Mouse (Mus musculus) kidney, adult 2 months (tissue): ENCODE measurements around the gene Nsrp1. TPM values are rescaled to one million over a fixed set of nuclear protein-coding genes. Genes with fewer than 3 reads are reported as not detected.
"Not testable (repeated sequence)": the region's sequence is repeated elsewhere in the genome, so short reads cannot be mapped to it uniquely, and the experiment has no call there.

Experiments used
- DNase-seq: peaks from one replicate; pipeline ENCODE4 v3.0.0; 2021
- H3K27ac ChIP-seq: fragments of 200-500 bp; 2 replicates; pipeline ENCODE4 v1.5.1; 2012; ENCODE audit warnings: low read depth, low read length, control low read depth, inconsistent platforms; ENCODE audit not compliant: insufficient read depth
- H3K27me3 ChIP-seq: fragments of 200-500 bp; replicated peaks from 2 replicates; pipeline ENCODE4 v1.6.1; 2012; ENCODE audit warnings: mild to moderate bottlenecking, moderate library complexity, low read length, inconsistent platforms; ENCODE audit not compliant: control insufficient read depth, insufficient read depth
- H3K36me3 ChIP-seq: fragments of 200-500 bp; 2 replicates; pipeline ENCODE4 v1.6.1; 2012; ENCODE audit warnings: mild to moderate bottlenecking, moderate library complexity, low read length, inconsistent platforms; ENCODE audit not compliant: control insufficient read depth, insufficient read depth
- H3K4me1 ChIP-seq: fragments of 200-500 bp; 2 replicates; pipeline ENCODE4 v1.6.1; 2011; ENCODE audit warnings: low read length; ENCODE audit not compliant: control insufficient read depth, insufficient read depth
- H3K4me3 ChIP-seq: fragments of 200-500 bp; 2 replicates; pipeline ENCODE4 v1.5.1; 2011; ENCODE audit warnings: mild to moderate bottlenecking, low read depth, low read length, control low read depth; ENCODE audit not compliant: insufficient read depth
- CTCF ChIP-seq: fragments of 200-500 bp; conservative IDR thresholded peaks from 2 replicates; pipeline ENCODE4 v1.5.1; 2011; ENCODE audit warnings: low read depth, mild to moderate bottlenecking, control low read depth, low read length, moderate library complexity, mixed read lengths; ENCODE audit not compliant: insufficient read depth, insufficient read length
- POLR2A ChIP-seq: fragments of 200-500 bp; IDR thresholded peaks from one replicate; pipeline ENCODE4 v1.6.1; 2011; ENCODE audit warnings: low read depth, low read length, control low read depth
- WGBS: fragments of 180-500 bp; shearing (Covaris S2); methylation state at CpG from one replicate; pipeline ENCODE4 v1.1.7; 2018; 5-methylcytosine and 5-hydroxymethylcytosine counted together
- polyA plus RNA-seq: library from polyadenylated mRNA; depleted of rRNA; stranded (reverse); fragments of >200 nt; gene quantifications from 2 replicates; pipeline ENCODE4 v1.2.3, GENCODE M21; 2012

Nsrp1 gene
- polyA plus RNA-seq, 1 experiment = 1.8 TPM

DNA sequence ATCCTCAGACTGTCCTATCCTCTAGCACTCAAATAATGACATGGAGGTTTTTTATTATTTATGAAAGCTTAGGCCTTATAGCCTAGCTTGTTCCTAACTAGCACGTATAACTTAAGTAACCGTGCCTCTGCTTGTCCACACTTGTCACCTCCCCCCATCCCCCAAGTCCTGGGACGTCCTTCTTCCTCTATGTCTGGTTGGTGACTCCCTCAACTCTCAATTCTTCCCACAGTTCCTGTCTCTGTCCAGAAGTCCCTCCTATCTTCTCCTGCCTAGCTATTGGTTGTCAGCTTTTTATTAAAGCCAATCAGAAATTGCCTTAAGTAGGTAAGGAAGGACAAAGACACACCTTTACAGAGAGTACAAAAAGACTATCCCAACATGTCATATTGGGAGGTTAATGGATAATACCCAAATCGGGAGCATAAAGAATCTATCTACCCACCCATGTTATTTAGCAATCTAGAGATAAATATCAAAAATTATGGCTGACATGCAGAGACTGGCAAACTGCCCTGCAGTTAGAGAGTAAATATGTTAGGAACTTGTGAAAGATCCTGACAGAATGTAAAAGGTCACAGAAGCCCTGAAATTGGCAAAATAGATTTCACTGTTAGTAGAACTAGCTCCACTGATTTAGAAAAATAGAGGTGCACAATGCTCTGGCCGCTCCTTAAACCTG is 5.9 kb upstream of the Nsrp1 start:
- no peak for DNase-seq
- no peaks in the 10 kb centered on the region for H3K4me1 ChIP-seq

GRCm38 (mm10) chr11:77079361-77079760 is 1.1 kb upstream of the Nsrp1 start:
- TF ChIP-seq CTCF (no peak), POLR2A (no peak)
- Histone ChIP-seq H3K27ac (no peak overlapping the region), H3K4me3 (no peak overlapping the region), H3K27me3 (no peaks in the 10 kb centered on the region), H3K36me3 (no peaks in the 10 kb centered on the region), H3K4me1 (0 out of 2 replicates have a peak, but pooled peaks cover 2% of the 10 kb centered on the region)
- DNase-seq = no peak
- 97% methylated on average over 1 of the region's 1 CpGs for WGBS

More for the DNA sequence above, 5.9 kb upstream of the Nsrp1 start:
- Histone ChIP-seq H3K27me3 (no peaks in the 10 kb centered on the region), H3K4me3 (no peak overlapping the region), H3K36me3 (no peaks in the 10 kb centered on the region), H3K27ac (no peak overlapping the region)
- TF ChIP-seq CTCF (no peak), POLR2A (no peak)
- 55% methylated on average over 5 of the region's 5 CpGs for WGBS

DNA sequence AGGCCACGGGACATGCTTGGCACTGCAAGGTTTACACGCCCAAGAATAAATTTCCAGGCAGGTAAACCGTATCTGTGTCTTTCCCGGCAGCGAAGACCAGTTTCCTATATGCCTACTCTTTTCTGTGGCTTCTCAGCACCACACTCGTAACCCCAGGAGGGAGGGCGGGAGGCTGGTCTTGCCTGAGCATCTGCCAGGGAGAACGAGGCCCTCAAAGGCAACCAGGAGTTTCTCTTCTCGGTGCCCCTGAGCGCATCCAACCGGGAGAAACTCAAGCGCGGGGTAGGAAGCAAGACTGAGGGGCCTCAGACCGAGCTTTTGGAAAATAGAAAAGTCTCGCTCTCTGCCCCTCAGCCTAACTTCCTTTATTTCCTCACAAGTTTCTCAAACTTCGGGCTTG is 443 bp downstream of the Nsrp1 start:
- Histone ChIP-seq H3K4me1 (0 out of 2 replicates have a peak, but pooled peaks cover 2% of the 10 kb centered on the region), H3K4me3 (peak overlapping the region; percentile 84), H3K27ac (no peak overlapping the region), H3K27me3 (no peaks in the 10 kb centered on the region), H3K36me3 (0 out of 2 replicates have a peak, but pooled peaks cover under 1% of the 10 kb centered on the region)
- WGBS = 2% methylated on average over 16 of the region's 16 CpGs
- no peak for TF ChIP-seq CTCF
- TF ChIP-seq POLR2A = no peak
- peak; percentile 28 for DNase-seq

GRCm38 (mm10) chr11:77077331-77077730 is 904 bp downstream of the Nsrp1 start:
- not testable (repeated sequence) for H3K27me3 ChIP-seq, DNase-seq, H3K36me3 ChIP-seq, H3K27ac ChIP-seq, H3K4me1 ChIP-seq
- 44% methylated on average over 4 of the region's 4 CpGs for WGBS
- peak overlapping the region; percentile 84 for H3K4me3 ChIP-seq

DNA sequence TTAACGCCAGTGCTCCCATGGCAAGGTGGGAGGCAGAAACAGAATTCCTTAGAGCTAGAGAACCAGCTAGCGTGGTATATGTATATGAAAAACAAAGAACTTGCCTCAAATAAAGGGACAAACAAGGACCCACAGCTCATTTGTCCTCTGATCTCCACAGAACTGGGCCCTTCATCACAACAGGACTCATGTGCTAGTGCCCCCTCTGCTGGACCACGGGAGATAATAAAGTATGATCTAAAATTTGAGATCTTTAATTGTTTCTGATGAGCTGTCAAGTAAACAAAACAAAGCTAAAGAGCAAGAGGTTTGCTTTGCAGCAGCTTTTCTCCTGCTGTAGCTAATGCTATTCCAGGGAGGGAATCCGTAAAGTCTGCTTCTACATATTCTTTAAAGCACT is 7.5 kb downstream of the Nsrp1 start:
- 67% methylated on average over 4 of the region's 4 CpGs for WGBS
- TF ChIP-seq CTCF (peak; percentile 36; the same call in 1 of the 2 replicates), POLR2A (no peak)
- Histone ChIP-seq H3K27me3 (no peaks in the 10 kb centered on the region), H3K36me3 (peaks cover 1% of the 10 kb centered on the region; the same call in 1 of the 2 replicates), H3K27ac (no peak overlapping the region), H3K4me3 (no peak overlapping the region), H3K4me1 (no peaks in the 10 kb centered on the region)
- DNase-seq = peak; percentile 33

DNA sequence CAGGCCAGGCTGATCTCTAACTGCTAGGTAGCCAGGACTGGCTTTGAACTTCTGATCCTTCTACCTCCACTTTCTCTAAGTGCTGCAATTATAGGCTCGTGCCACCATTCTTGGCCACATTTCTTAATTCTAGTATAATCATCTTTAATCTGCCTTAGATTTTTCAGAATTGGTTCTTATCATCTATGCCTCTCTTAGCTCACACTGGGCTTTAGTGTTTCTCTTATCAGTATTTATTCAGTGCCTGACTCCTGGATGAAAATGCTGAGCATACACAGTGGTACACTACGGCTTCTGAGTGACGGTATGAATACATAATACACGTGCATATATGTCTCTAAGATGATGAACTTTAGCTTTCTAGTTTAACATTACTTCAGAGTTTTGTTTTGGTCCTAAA is 9.4 kb downstream of the Nsrp1 start:
- DNase-seq = no peak

GRCm38 (mm10) chr11:77063406-77063805 is 14.8 kb downstream of the Nsrp1 start:
- no peaks in the 10 kb centered on the region for H3K36me3 ChIP-seq
- no peaks in the 10 kb centered on the region for H3K4me1 ChIP-seq
- no peak overlapping the region for H3K27ac ChIP-seq
- no peak overlapping the region for H3K4me3 ChIP-seq
- 88% methylated on average over 2 of the region's 2 CpGs for WGBS
- H3K27me3 ChIP-seq = no peaks in the 10 kb centered on the region
- DNase-seq = no peak
- TF ChIP-seq POLR2A (no peak), CTCF (no peak)

More for the DNA sequence above, 9.4 kb downstream of the Nsrp1 start:
- Histone ChIP-seq H3K4me3 (no peak overlapping the region), H3K27ac (no peak overlapping the region), H3K4me1 (no peaks in the 10 kb centered on the region), H3K36me3 (peaks cover 1% of the 10 kb centered on the region; the same call in 1 of the 2 replicates), H3K27me3 (no peaks in the 10 kb centered on the region)
- WGBS = 89% methylated on average over 4 of the region's 4 CpGs
- TF ChIP-seq POLR2A = no peak
- TF ChIP-seq CTCF = no peak

GRCm38 (mm10) chr11:77061951-77062350 is 16.3 kb downstream of the Nsrp1 start:
- Histone ChIP-seq H3K27me3 (no peaks in the 10 kb centered on the region), H3K4me1 (no peaks in the 10 kb centered on the region), H3K27ac (no peak overlapping the region), H3K36me3 (no peaks in the 10 kb centered on the region), H3K4me3 (no peak overlapping the region)
- no peak for DNase-seq
- no peak for TF ChIP-seq POLR2A
- TF ChIP-seq CTCF = no peak
- WGBS = 38% methylated on average over 5 of the region's 5 CpGs
